Mouse (Mus musculus) liver, embryonic 16.5 days (tissue): ENCODE results near the gene Dek. TPM values are rescaled to one million over a fixed set of nuclear protein-coding genes. Genes with fewer than 3 reads are reported as not detected.

Source experiments
- ATAC-seq: fragments of 200-750 bp; cut with Nextera tagmentation; 2 replicates; pipeline ENCODE4 v1.8.0; 2017; ENCODE audit warnings: low read depth, mild to moderate bottlenecking, moderate number of reproducible peaks, moderate library complexity
- H3K27ac ChIP-seq: fragments of 300-500 bp; sonication (generic); 2 replicates; pipeline ENCODE4 v1.5.1; 2014; ENCODE audit warnings: mild to moderate bottlenecking, low read length
- H3K27me3 ChIP-seq: fragments of 300-500 bp; sonication (generic); 2 replicates; pipeline ENCODE4 v1.6.1; 2014; ENCODE audit warnings: low read depth, low read length, mixed read lengths; ENCODE audit not compliant: control insufficient read depth, insufficient read depth
- H3K36me3 ChIP-seq: fragments of 300-500 bp; sonication (generic); 2 replicates; pipeline ENCODE4 v1.6.1; 2014; ENCODE audit warnings: mild to moderate bottlenecking; ENCODE audit not compliant: control insufficient read depth, insufficient read depth
- H3K4me1 ChIP-seq: fragments of 300-500 bp; sonication (generic); 2 replicates; pipeline ENCODE4 v1.6.1; 2014; ENCODE audit warnings: low read depth, low read length, mixed read lengths; ENCODE audit not compliant: control insufficient read depth
- H3K4me2 ChIP-seq: fragments of 300-500 bp; sonication (generic); 2 replicates; pipeline ENCODE4 v1.6.1; 2014; ENCODE audit warnings: low read depth, low read length, mixed read lengths
- H3K4me3 ChIP-seq: fragments of 300-500 bp; sonication (generic); 2 replicates; pipeline ENCODE4 v1.5.1; 2014; ENCODE audit warnings: low read depth, mild to moderate bottlenecking, low read length
- H3K9ac ChIP-seq: fragments of 300-500 bp; sonication (generic); 2 replicates; pipeline ENCODE4 v1.6.1; 2014; ENCODE audit warnings: low read depth, low read length
- H3K9me3 ChIP-seq: fragments of 300-500 bp; sonication (generic); replicated peaks from 2 replicates; pipeline ENCODE4 v1.6.1; 2016; ENCODE audit warnings: low read length; ENCODE audit not compliant: control insufficient read depth
- WGBS: fragments of 180-500 bp; shearing (Covaris S2); extraction: QIAGEN DNeasy Blood & Tissue Kit; methylation state at CpG from one replicate; pipeline ENCODE4 v1.1.7; 2014; ENCODE audit not compliant: insufficient replicate concordance; 5-methylcytosine and 5-hydroxymethylcytosine counted together
- polyA plus RNA-seq: library from polyadenylated mRNA; unstranded; fragments of >200 nt; fragmentation: Nextera tagmentation; extraction: Ambion mirVana; gene quantifications from 2 replicates; pipeline ENCODE4 v1.2.1, GENCODE M21; 2015

Gene Dek
- polyA plus RNA-seq, result 294 and 338 TPM in 2 replicates

DNA sequence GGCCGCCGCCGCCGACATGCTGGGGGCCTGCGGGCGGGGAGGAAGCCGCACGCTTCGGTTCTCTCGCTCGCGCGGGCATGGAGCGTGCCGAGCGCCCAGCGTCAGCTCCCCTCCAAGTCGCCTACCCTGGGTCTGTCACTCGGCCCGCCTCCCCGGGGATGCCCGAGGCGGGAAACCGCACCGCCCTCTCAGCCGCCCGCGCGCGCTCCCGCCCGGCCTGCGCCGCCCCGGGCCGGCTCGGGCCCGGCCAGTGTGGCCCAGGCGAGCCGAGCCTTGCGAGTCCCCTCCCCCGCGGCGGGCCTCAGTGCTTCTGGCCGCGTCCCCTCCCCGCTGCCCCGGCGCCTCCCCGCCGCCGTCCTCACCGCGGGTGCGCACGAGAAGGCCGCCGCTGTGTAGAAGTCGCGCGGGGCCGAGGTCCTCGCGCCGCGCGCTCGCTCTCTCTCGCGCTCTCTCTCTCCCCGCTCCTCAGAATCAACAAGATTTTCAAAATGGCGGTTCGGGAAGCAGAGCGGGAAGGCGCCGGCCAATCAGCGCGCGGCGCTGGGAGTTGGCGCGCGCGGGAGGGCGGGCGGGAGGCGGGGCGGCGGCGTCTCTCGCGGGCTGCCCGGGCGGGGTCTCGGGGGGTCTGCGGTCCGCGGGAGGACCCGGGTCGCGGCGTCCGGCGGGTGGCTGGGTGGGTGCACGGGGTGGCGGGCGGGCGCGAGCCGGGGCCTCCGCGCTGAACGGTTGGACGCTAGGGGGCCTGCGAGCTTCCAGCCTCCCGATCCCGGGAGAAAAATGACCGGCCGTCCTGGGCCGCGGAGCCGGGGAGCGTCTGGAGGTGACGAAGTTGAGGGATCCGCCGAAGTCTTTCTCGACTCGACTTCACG is at the start of gene Dek:
Dek (minus strand) TSS at position 491 of the 869 bp plus-strand sequence.
- H3K36me3 ChIP-seq, result peaks cover 19% of the 10 kb centered on the region
- H3K4me2 ChIP-seq, result peak within 1 kb of the TSS; percentile 80
- H3K27me3 ChIP-seq, result no peaks in the 10 kb centered on the region
- peak within 1 kb of the TSS; percentile 99 for H3K27ac ChIP-seq
- H3K9ac ChIP-seq, result peak within 1 kb of the TSS; percentile 99
- peaks cover 46% of the 10 kb centered on the region for H3K4me1 ChIP-seq
- no peaks in the 10 kb centered on the region for H3K9me3 ChIP-seq
- ATAC-seq, result peak; percentile 82
- H3K4me3 ChIP-seq, result peak within 1 kb of the TSS; percentile 86
- under 1% methylated on average over 121 of the region's 129 CpGs for WGBS

DNA sequence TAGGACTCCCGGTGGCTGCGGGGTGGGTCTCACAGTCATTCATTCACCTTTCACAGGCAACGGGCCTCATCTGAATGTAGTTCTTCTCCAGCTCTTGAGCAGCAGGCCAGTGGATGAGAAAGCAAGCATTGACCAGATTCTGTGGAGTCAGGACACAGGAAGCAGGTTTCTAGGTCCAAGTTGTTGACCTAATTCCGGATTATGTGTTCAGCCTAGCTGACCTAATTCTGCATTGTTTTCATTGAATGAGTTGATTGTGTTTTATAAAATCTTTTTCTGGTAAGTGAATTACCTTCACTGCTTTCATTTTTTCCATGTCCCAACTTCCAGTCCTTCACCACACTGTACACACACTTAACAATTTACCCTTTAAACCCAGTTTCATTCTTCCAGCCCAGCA is 48.9 kb upstream of the Dek start:
- H3K4me2 ChIP-seq, result no peak overlapping the region
- H3K27me3 ChIP-seq, result no peaks in the 10 kb centered on the region
- WGBS, result 72% methylated on average over 4 of the region's 4 CpGs
- H3K4me1 ChIP-seq, result no peaks in the 10 kb centered on the region; the same call in 1 of the 2 replicates
- no peaks in the 10 kb centered on the region for H3K9me3 ChIP-seq
- no peak overlapping the region for H3K9ac ChIP-seq
- H3K36me3 ChIP-seq, result no peaks in the 10 kb centered on the region
- H3K27ac ChIP-seq, result no peak overlapping the region
- H3K4me3 ChIP-seq, result no peak overlapping the region
- ATAC-seq, result no peak

DNA sequence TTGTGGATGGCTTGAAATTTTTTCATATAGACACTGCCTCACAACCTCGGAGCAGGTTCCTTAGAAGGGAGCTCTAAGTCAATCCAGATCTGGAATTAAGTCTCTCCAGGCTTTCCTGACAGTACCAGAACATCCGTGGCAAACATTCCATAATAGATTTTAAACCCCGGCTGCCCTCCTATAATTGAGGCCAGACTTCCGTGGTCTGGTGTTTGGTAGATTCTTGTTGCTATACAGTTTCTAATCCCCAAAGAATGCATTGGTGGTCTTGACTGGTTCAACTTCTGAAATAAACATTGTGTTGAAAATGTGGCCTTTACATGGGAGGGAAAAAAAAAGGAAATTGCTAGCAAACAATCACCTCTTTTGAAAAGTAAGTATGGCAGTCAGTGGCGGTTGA is 47.2 kb upstream of the Dek start:
- WGBS, result 70% methylated on average over 5 of the region's 5 CpGs
- H3K4me1 ChIP-seq, result no peaks in the 10 kb centered on the region; the same call in 1 of the 2 replicates
- no peak for ATAC-seq
- H3K9ac ChIP-seq, result no peak overlapping the region
- no peak overlapping the region for H3K27ac ChIP-seq
- no peak overlapping the region for H3K4me3 ChIP-seq
- no peaks in the 10 kb centered on the region for H3K9me3 ChIP-seq
- no peaks in the 10 kb centered on the region for H3K36me3 ChIP-seq
- H3K27me3 ChIP-seq, result no peaks in the 10 kb centered on the region
- no peak overlapping the region for H3K4me2 ChIP-seq

DNA sequence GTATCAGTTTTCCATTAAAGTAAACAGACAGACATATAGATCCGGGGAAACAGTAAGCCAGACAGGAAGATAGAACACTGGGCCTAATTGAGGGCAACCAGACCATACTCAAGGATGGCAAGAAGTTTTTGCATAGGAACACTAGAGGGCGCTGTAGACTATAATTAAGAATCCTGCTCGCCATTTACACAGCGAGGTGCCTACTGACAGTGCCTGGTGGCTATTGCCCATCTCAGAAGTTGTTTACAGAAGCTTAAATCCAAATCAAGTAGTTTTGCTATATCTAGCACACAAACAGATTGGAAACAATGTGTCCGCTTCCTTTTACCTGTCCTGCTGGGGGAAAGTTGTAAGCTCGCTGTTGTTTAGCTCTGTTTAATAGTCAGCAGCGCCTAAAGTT is 46.4 kb upstream of the Dek start:
- no peaks in the 10 kb centered on the region for H3K9me3 ChIP-seq
- H3K4me2 ChIP-seq, result no peak overlapping the region
- no peaks in the 10 kb centered on the region for H3K36me3 ChIP-seq
- H3K4me1 ChIP-seq, result no peaks in the 10 kb centered on the region; the same call in 1 of the 2 replicates
- H3K9ac ChIP-seq, result no peak overlapping the region
- H3K27me3 ChIP-seq, result no peaks in the 10 kb centered on the region
- no peak overlapping the region for H3K27ac ChIP-seq
- H3K4me3 ChIP-seq, result no peak overlapping the region
- ATAC-seq, result no peak
- WGBS, result 33% methylated on average over 7 of the region's 7 CpGs

DNA sequence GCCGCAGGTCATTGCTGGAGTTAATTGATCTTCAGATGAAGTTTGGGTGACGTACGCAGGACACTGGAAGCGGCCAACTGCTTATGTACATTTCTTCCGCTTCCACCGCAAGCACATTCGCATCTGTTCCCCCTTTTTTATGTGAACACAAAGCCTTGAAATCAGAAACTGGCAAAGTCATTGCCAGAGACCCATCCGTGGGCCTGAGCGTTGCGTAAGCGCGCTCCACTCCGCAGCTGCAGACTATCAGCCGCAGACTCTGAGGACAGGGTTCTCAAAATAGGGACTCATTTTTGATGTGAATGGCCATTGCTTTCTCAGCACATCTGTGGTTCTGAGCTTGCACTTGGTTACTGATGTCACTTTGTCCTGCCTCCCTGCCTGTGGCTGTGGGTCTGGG is 45.1 kb upstream of the Dek start:
- no peaks in the 10 kb centered on the region for H3K36me3 ChIP-seq
- H3K4me2 ChIP-seq, result no peak overlapping the region
- ATAC-seq, result no peak
- WGBS, result 74% methylated on average over 14 of the region's 14 CpGs
- H3K27me3 ChIP-seq, result no peaks in the 10 kb centered on the region
- H3K9me3 ChIP-seq, result no peaks in the 10 kb centered on the region
- no peak overlapping the region for H3K27ac ChIP-seq
- H3K4me3 ChIP-seq, result no peak overlapping the region
- no peaks in the 10 kb centered on the region; the same call in 1 of the 2 replicates for H3K4me1 ChIP-seq
- no peak overlapping the region for H3K9ac ChIP-seq

DNA sequence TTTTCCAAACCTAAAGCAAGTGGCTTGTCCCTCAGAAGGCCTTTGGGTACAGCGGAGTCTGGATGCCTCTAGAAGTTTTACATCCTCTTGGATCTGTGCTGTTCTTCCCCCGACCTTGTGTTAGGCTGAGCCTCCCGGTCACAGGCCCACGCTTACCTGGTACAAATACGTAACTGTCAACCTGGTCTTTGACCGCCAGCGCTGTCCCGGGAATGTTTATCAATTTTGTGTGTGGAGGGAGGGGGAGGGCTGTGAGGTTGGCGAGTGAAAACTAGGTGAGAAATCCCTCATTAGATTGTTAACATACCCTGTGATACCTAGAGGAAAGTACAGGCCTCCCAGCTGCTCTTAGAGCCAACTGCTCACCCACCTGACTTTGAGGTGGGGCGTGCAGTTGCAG is 44.0 kb upstream of the Dek start:
- H3K9me3 ChIP-seq, result no peaks in the 10 kb centered on the region
- no peaks in the 10 kb centered on the region; the same call in 1 of the 2 replicates for H3K4me1 ChIP-seq
- 62% methylated on average over 10 of the region's 10 CpGs for WGBS
- no peaks in the 10 kb centered on the region for H3K27me3 ChIP-seq
- no peaks in the 10 kb centered on the region for H3K36me3 ChIP-seq
- H3K27ac ChIP-seq, result peak overlapping the region; percentile 33
- no peak overlapping the region for H3K4me3 ChIP-seq
- H3K4me2 ChIP-seq, result no peak overlapping the region
- no peak overlapping the region for H3K9ac ChIP-seq
- peak; percentile 81 for ATAC-seq

DNA sequence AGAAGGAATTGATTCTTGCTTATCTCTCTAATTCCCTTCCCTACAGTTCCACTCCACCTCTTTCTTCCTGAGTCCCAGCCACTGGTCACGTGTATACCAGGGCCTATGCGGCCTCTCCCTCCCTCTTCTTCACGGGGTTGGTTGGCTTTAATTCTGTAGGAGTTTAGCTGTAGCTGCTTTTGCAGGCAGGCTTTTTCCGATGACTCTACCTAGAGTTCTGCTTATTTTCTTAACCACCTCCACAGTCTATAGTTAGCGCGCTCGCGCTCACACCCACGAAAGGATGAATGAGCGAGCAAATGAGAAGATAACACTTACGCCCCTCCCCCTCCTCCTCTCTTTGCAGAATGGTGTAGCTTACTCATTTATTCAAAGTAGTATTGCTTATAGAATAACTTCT is 42.6 kb upstream of the Dek start:
- WGBS, result 53% methylated on average over 11 of the region's 11 CpGs
- Histone ChIP-seq H3K4me3 (no peak overlapping the region), H3K36me3 (no peaks in the 10 kb centered on the region), H3K4me1 (no peaks in the 10 kb centered on the region), H3K9ac (no peak overlapping the region), H3K9me3 (no peaks in the 10 kb centered on the region), H3K27me3 (no peaks in the 10 kb centered on the region), H3K4me2 (no peak overlapping the region), H3K27ac (no peak overlapping the region)
- no peak for ATAC-seq

DNA sequence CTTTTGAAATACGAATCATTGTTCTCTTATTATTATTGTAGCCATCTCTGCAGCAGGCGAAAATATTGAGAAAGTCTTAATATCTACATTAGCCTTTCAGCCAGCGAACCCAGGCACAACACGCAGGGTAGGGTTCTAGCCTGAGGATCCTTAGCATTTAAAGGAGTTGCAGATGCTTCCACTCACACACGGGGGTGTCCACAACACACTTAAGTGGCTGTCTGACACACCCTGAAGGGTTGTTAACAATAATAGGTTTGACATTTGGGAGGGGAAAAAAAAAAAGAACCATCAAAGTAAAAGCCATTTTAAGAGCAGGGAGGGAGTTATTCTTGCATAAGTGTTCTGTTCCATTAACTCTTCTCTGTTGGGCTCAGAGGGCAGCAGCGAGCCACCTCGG is 40.4 kb upstream of the Dek start:
- no peaks in the 10 kb centered on the region for H3K9me3 ChIP-seq
- no peak overlapping the region for H3K27ac ChIP-seq
- 60% methylated on average over 7 of the region's 7 CpGs for WGBS
- no peak for ATAC-seq
- H3K36me3 ChIP-seq, result no peaks in the 10 kb centered on the region
- H3K4me2 ChIP-seq, result no peak overlapping the region
- H3K9ac ChIP-seq, result no peak overlapping the region
- no peak overlapping the region for H3K4me3 ChIP-seq
- no peaks in the 10 kb centered on the region for H3K27me3 ChIP-seq
- H3K4me1 ChIP-seq, result no peaks in the 10 kb centered on the region

DNA sequence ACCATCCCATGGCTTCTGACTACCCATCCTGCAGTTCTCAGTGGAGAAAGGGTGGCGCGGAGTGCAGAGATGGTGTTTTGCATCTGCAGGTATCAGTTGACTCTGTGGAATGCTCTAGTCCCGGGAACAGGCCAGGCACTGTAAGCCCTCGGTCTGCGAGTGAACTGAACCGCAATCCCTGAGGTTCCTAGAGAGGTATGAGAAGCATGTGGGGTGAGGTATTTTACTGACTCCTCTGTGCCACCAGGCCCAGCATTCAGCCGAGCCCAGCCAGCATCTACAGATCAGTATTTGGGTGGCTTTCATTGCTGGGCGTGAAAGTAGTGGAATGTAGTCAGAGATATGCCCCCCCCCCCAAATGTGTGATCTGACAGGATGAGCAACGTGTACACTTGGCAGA is 39.9 kb upstream of the Dek start:
- Histone ChIP-seq H3K27ac (no peak overlapping the region), H3K4me1 (no peaks in the 10 kb centered on the region), H3K9me3 (no peaks in the 10 kb centered on the region), H3K27me3 (no peaks in the 10 kb centered on the region), H3K36me3 (no peaks in the 10 kb centered on the region), H3K4me2 (no peak overlapping the region), H3K4me3 (no peak overlapping the region), H3K9ac (no peak overlapping the region)
- ATAC-seq, result no peak
- 69% methylated on average over 9 of the region's 9 CpGs for WGBS
